Mouse (Mus musculus) MEL (cell line): ENCODE results near the gene Xrcc6.
A peak's percentile ranks its signal among the peaks of the same experiment; 100 is the strongest.

ENCODE experiments used
- CHD1 ChIP-seq: IDR thresholded peaks from 2 replicates; pipeline ENCODE4 v1.6.1; 2012; ENCODE audit warnings: low read depth, mild to moderate bottlenecking, inconsistent platforms, low read length, improper control_type of control experiment
- CTCF ChIP-seq, 3 experiments: IDR thresholded peaks in 2 of 3; conservative IDR thresholded peaks in 1 of 3; 2 replicates each; pipeline ENCODE4 v1.5.1; 2011 to 2012; ENCODE audit warnings: low read length in 3 of 3, low read depth in 2 of 3, mild to moderate bottlenecking in 2 of 3, improper control_type of control experiment in 1 of 3, inconsistent platforms in 1 of 3, mixed read lengths in 1 of 3, moderate library complexity in 1 of 3; ENCODE audit not compliant: control insufficient read depth in 1 of 3, insufficient read depth in 1 of 3, poor library complexity in 1 of 3, severe bottlenecking in 1 of 3
- HCFC1 ChIP-seq: IDR thresholded peaks from 2 replicates; pipeline ENCODE4 v1.6.1; 2012; ENCODE audit warnings: low read depth, mild to moderate bottlenecking, inconsistent platforms, low read length, improper control_type of control experiment, moderate library complexity
- MEF2A ChIP-seq: IDR thresholded peaks from 2 replicates; pipeline ENCODE4 v1.6.1; 2014; ENCODE audit warnings: low read depth, mild to moderate bottlenecking, inconsistent platforms, low read length, improper control_type of control experiment; ENCODE audit not compliant: poor library complexity, insufficient replicate concordance, severe bottlenecking; ENCODE audit errors: extremely low read depth
- MYC ChIP-seq: IDR thresholded peaks from 2 replicates; pipeline ENCODE4 v1.6.1; 2011; ENCODE audit warnings: low read depth, mild to moderate bottlenecking, low read length, improper control_type of control experiment, moderate library complexity
- NELFE ChIP-seq: IDR thresholded peaks from 2 replicates; pipeline ENCODE4 v1.6.1; 2011; ENCODE audit warnings: low read depth, low read length, improper control_type of control experiment
- POLR2A ChIP-seq, 2 experiments: IDR thresholded peaks; 2 replicates each; pipeline ENCODE4 v1.6.1; 2011 to 2012; ENCODE audit warnings: low read length in 2 of 2, mild to moderate bottlenecking in 2 of 2, control low read depth in 1 of 2, improper control_type of control experiment in 1 of 2, low read depth in 1 of 2, moderate library complexity in 1 of 2; ENCODE audit not compliant: control insufficient read depth in 1 of 2, insufficient read depth in 1 of 2, poor library complexity in 1 of 2
- POLR2AphosphoS5 ChIP-seq: IDR thresholded peaks from 2 replicates; pipeline ENCODE4 v1.6.1; 2012; ENCODE audit warnings: low read depth, borderline replicate concordance, mild to moderate bottlenecking, inconsistent platforms, low read length, moderate library complexity, mixed read lengths
- SIN3A ChIP-seq: IDR thresholded peaks from 2 replicates; pipeline ENCODE4 v1.6.1; 2012; ENCODE audit warnings: low read length, improper control_type of control experiment, inconsistent platforms
- SMC3 ChIP-seq: IDR thresholded peaks from 2 replicates; pipeline ENCODE4 v1.6.1; 2011; ENCODE audit warnings: low read depth, low read length, improper control_type of control experiment
- USF1 ChIP-seq: IDR thresholded peaks from 2 replicates; pipeline ENCODE4 v1.6.1; 2014; ENCODE audit warnings: low read depth, mild to moderate bottlenecking, inconsistent platforms, low read length, improper control_type of control experiment, moderate library complexity

- TF ChIP-seq CTCF (IDR thresholded peaks at IDR 0.05 in 2 of 3, conservative IDR thresholded peaks at IDR 0.05 in 1 of 3; ENCODE audit: control insufficient read depth in 1 of 3, insufficient read depth in 1 of 3, low read depth in 2 of 3, low read length in 3 of 3, poor library complexity in 1 of 3, severe bottlenecking in 1 of 3) (no peak), POLR2A (IDR thresholded peaks at IDR 0.05; ENCODE audit: control insufficient read depth in 1 of 2, insufficient read depth in 1 of 2, low read depth in 1 of 2, low read length in 2 of 2, poor library complexity in 1 of 2) (no peak), SIN3A (peak; percentile 51; the same call in 1 of the 2 replicates), NELFE (no peak), MEF2A (no peak), SMC3 (no peak), MYC (no peak), POLR2AphosphoS5 (no peak), HCFC1 (no peak), CHD1 (0 out of 2 replicates have a peak, but pooled peaks have one; percentile 50), USF1 (no peak)
Observed at GRCm38 (mm10) chr15:82015392-82016100, 27.9 kb downstream of the Xrcc6 start.
